Mouse (Mus musculus): ENCODE measurements around the gene 1700001O22Rik. TPM values are rescaled to one million over a fixed set of nuclear protein-coding genes. Genes with fewer than 3 reads are reported as not detected.
A peak's percentile ranks its signal among the peaks of the same experiment; 100 is the strongest.

1700001O22Rik gene
- polyA plus RNA-seq, 1 experiment from 2014 or later: 4.0 TPM

DNA sequence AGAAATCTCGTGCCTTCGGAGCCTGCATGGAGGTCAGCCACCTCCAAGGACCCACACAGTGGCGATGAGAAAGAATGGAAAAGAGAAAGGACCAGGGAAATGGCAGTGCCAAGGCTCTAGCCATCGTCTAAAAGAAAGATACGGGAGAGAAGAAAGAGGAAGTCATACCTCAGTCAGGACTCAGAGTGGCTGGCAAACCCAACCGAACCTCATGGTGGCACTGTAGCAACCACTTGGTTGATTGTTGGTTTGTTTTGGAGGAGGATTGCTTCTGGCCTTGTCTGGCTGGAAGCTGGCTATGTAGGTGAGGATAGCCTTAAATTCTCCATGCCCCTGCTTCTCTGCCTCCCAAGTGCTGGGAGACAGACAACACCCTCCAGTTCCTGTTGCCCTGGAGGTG, 34.3 kb downstream of the 1700001O22Rik start:
- no peak overlapping the region for H3K9ac ChIP-seq (ENCODE audit: low read depth, low read length)
- no peaks in the 10 kb centered on the region for H3K27me3 ChIP-seq (ENCODE audit: control insufficient read depth, insufficient read depth, low read length)
- 49% methylated on average over 6 of the region's 6 CpGs for WGBS
- ATAC-seq (ENCODE audit: low FRiP score): no peak
- H3K36me3 ChIP-seq (ENCODE audit: control insufficient read depth, insufficient read depth, low read length): no peaks in the 10 kb centered on the region
- H3K4me3 ChIP-seq (ENCODE audit: low read depth, low read length): no peak overlapping the region
- H3K4me1 ChIP-seq (replicated peaks; ENCODE audit: control insufficient read depth, insufficient read depth, low read length): peaks cover 16% of the 10 kb centered on the region
- 0 out of 2 replicates have a peak, but pooled peaks cover 4% of the 10 kb centered on the region for H3K9me3 ChIP-seq (ENCODE audit: control insufficient read depth, low read length)
- H3K27ac ChIP-seq (ENCODE audit: low read depth, low read length): peak overlapping the region; percentile 11; the same call in 1 of the 2 replicates
- no peak overlapping the region for H3K4me2 ChIP-seq (replicated peaks; ENCODE audit: low read depth, low read length)
- DNase-seq (ENCODE audit: low spot score): no peak

DNA sequence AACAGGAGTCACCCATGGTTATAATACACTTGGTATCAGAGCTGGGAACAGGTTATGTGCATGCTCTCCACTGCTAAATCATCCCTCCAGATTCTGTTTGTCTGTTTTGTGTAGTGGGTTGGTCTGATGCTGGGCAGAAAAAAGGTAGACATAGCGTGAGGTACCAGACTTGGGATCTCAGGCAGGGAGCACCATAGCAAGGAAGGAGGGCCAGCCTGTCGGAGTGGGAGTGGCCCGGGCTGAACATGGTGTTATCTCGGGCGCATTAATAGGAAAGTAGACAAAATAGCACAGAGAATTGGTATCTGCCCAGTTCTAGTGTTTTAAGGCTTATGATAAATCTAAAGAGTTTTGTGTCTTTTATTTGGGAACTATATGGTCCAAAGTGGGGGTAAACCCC, 34.9 kb downstream of the 1700001O22Rik start:
- Histone ChIP-seq H3K27ac (ENCODE audit: low read depth, low read length) (no peak overlapping the region), H3K9ac (ENCODE audit: low read depth, low read length) (no peak overlapping the region), H3K4me3 (ENCODE audit: low read depth, low read length) (no peak overlapping the region), H3K4me1 (replicated peaks; ENCODE audit: control insufficient read depth, insufficient read depth, low read length) (peaks cover 16% of the 10 kb centered on the region), H3K4me2 (replicated peaks; ENCODE audit: low read depth, low read length) (no peak overlapping the region), H3K27me3 (ENCODE audit: control insufficient read depth, insufficient read depth, low read length) (no peaks in the 10 kb centered on the region), H3K9me3 (ENCODE audit: control insufficient read depth, low read length) (0 out of 2 replicates have a peak, but pooled peaks cover 4% of the 10 kb centered on the region), H3K36me3 (ENCODE audit: control insufficient read depth, insufficient read depth, low read length) (no peaks in the 10 kb centered on the region)
- 85% methylated on average over 5 of the region's 5 CpGs for WGBS
- ATAC-seq (ENCODE audit: low FRiP score): no peak
- DNase-seq (ENCODE audit: low spot score): no peak

DNA sequence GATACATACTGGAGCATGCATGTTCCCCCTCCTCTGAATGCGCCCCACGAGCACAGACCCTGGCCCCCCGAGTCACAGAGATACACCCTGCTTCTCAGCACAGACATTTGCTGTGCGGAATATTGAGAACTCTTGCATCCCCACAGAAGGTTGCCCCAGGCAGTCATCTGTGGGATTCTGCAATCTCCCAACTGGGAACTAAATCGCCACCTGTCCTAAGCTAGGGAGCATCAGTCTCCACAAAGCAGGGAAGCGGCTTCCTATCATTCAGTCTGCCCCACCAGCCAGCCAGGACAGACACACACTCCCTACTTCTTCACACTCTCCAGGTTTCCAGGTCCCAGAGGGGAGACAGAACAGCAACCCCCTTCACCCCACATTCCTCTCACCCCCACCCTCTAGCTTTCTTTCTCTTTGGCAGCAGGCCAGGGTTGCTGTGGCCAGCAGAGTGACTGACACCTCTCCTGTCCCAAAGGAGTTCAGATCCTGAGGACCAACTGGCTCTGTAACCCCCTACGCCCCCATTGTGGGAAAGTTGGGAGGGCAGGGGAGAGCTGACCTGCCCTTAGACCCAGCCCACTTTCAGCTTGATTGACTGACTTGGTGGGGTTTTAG, 35.7 kb downstream of the 1700001O22Rik start:
- DNase-seq (ENCODE audit: low spot score) (no peak), ATAC-seq (ENCODE audit: low FRiP score) (no peak)
- Histone ChIP-seq H3K9ac (ENCODE audit: low read depth, low read length) (no peak overlapping the region), H3K27ac (ENCODE audit: low read depth, low read length) (no peak overlapping the region), H3K4me2 (replicated peaks; ENCODE audit: low read depth, low read length) (no peak overlapping the region), H3K27me3 (ENCODE audit: control insufficient read depth, insufficient read depth, low read length) (no peaks in the 10 kb centered on the region), H3K4me1 (replicated peaks; ENCODE audit: control insufficient read depth, insufficient read depth, low read length) (peaks cover 14% of the 10 kb centered on the region), H3K9me3 (ENCODE audit: control insufficient read depth, low read length) (0 out of 2 replicates have a peak, but pooled peaks cover 4% of the 10 kb centered on the region), H3K4me3 (ENCODE audit: low read depth, low read length) (no peak overlapping the region), H3K36me3 (ENCODE audit: control insufficient read depth, insufficient read depth, low read length) (no peaks in the 10 kb centered on the region)
- WGBS: 67% methylated on average over 7 of the region's 7 CpGs

DNA sequence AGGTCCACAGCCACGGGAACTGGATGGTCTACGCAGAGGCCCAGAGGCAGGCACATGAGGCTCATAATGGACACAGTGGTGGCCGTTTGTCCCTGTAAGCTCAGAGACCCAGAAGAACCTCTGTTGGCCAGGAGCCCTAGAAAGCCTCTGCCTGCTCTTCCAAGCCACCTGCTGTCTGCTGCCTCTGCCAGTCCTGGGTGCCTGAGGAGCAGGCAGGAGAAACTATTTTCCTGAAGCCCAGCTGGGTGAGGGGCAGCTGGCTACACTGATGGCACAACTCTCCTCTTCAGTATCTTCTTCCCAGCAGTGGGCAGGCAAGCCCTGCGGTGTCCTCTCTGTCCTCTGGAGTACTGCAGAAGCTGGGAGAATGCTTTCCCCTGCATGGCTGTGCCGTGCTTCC, 37.0 kb downstream of the 1700001O22Rik start:
- DNase-seq (ENCODE audit: low spot score) (no peak), ATAC-seq (ENCODE audit: low FRiP score) (no peak)
- H3K4me2 ChIP-seq (replicated peaks; ENCODE audit: low read depth, low read length): no peak overlapping the region
- H3K9ac ChIP-seq (ENCODE audit: low read depth, low read length): no peak overlapping the region
- H3K27ac ChIP-seq (ENCODE audit: low read depth, low read length): no peak overlapping the region
- 91% methylated on average over 5 of the region's 5 CpGs for WGBS
- peaks cover 4% of the 10 kb centered on the region for H3K4me1 ChIP-seq (replicated peaks; ENCODE audit: control insufficient read depth, insufficient read depth, low read length)
- no peaks in the 10 kb centered on the region for H3K27me3 ChIP-seq (ENCODE audit: control insufficient read depth, insufficient read depth, low read length)
- H3K4me3 ChIP-seq (ENCODE audit: low read depth, low read length): no peak overlapping the region
- 0 out of 2 replicates have a peak, but pooled peaks cover 4% of the 10 kb centered on the region for H3K9me3 ChIP-seq (ENCODE audit: control insufficient read depth, low read length)
- no peaks in the 10 kb centered on the region for H3K36me3 ChIP-seq (ENCODE audit: control insufficient read depth, insufficient read depth, low read length)

DNA sequence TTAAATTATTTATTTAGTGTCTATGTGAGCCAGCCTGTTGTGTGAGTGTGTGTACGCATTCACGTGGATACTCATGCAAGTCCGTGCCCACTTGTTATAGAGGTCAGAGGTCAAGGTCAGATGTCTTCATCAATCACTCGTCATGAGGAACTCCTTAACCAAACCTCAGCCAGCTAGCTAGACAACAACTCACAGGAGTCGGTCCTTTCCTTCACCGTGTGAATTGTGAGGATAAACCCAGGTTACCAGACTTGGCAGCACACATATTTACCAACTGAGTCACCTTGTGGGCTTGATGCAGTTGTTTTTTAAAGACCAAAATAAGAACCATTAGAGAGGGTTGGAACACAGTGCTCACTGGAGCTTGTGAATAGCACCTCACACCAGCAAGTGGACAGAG, 42.8 kb downstream of the 1700001O22Rik start:
- Histone ChIP-seq H3K4me2 (replicated peaks; ENCODE audit: low read depth, low read length) (no peak overlapping the region), H3K4me3 (ENCODE audit: low read depth, low read length) (no peak overlapping the region), H3K4me1 (replicated peaks; ENCODE audit: control insufficient read depth, insufficient read depth, low read length) (peaks cover 18% of the 10 kb centered on the region; the same call in 1 of the 2 replicates), H3K27me3 (ENCODE audit: control insufficient read depth, insufficient read depth, low read length) (no peaks in the 10 kb centered on the region), H3K9me3 (ENCODE audit: control insufficient read depth, low read length) (0 out of 2 replicates have a peak, but pooled peaks cover 4% of the 10 kb centered on the region), H3K36me3 (ENCODE audit: control insufficient read depth, insufficient read depth, low read length) (no peaks in the 10 kb centered on the region), H3K27ac (ENCODE audit: low read depth, low read length) (no peak overlapping the region), H3K9ac (ENCODE audit: low read depth, low read length) (no peak overlapping the region)
- no peak for DNase-seq (ENCODE audit: low spot score)
- no peak for ATAC-seq (ENCODE audit: low FRiP score)
- 10% methylated on average over 6 of the region's 6 CpGs for WGBS

DNA sequence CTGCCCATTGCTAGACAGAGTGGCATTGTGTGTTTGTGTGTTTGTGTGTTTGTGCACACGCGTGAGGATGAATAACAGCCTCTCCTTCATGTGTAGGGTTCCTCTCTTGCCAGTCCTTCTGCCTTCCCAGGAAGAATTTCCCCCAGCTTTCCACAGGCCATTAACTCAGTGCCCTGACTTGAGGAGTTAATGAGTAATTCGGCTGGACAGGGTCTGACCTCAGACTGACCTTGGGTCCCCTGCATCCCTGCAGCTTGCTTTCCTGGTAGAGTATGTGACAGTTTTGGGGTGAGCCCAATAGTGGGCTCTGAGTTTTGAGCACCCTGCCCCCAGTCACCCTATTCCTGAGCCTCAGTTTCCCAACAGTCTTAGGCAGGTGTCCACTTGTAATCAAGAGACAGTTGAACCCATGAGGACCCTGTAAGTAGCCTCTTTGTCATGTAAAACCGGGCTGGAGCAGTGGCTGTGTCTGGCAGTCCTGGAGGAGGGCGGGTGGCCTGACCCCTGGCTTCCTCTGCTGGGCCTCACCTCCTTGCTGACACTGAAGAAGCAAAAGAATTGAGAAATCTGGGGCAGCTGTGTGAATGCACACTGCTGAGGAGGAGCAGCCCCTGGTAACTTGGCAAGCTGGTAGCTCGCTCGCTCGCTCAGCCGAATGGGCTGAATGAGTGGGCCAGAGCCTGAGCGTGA, 43.5 kb downstream of the 1700001O22Rik start:
- 19% methylated on average over 10 of the region's 10 CpGs for WGBS
- no peaks in the 10 kb centered on the region for H3K27me3 ChIP-seq (ENCODE audit: control insufficient read depth, insufficient read depth, low read length)

DNA sequence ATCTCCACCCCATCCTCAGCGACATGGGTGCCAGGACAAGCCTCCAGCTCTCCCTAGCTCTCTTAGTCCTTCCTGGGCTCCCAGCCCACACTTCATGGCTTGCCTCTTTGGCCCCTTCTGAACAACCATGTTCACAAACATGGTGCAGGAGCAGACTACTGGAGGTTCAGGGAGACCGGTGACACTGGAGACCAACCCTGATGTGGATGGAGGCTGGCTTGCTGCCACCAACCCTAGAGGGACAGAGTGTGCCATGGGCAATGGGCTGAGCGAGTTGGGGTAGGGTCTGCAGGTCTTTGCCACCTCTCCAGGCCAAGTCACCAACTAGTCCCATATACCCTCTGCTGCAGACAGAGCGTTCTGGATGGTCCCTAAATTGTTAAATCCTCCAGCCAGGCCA, 44.0 kb downstream of the 1700001O22Rik start:
- WGBS: 77% methylated on average over 4 of the region's 4 CpGs
- Histone ChIP-seq H3K36me3 (ENCODE audit: control insufficient read depth, insufficient read depth, low read length) (no peaks in the 10 kb centered on the region), H3K4me2 (replicated peaks; ENCODE audit: low read depth, low read length) (no peak overlapping the region), H3K27ac (ENCODE audit: low read depth, low read length) (peak overlapping the region; percentile 90), H3K9ac (ENCODE audit: low read depth, low read length) (peak overlapping the region; percentile 32), H3K9me3 (ENCODE audit: control insufficient read depth, low read length) (no peaks in the 10 kb centered on the region), H3K4me3 (ENCODE audit: low read depth, low read length) (no peak overlapping the region), H3K27me3 (ENCODE audit: control insufficient read depth, insufficient read depth, low read length) (no peaks in the 10 kb centered on the region), H3K4me1 (replicated peaks; ENCODE audit: control insufficient read depth, insufficient read depth, low read length) (peaks cover 18% of the 10 kb centered on the region; the same call in 1 of the 2 replicates)
- ATAC-seq (ENCODE audit: low FRiP score) (no peak), DNase-seq (ENCODE audit: low spot score) (no peak)

More for the DNA sequence above, 43.5 kb downstream of the 1700001O22Rik start:
- H3K4me3 ChIP-seq (ENCODE audit: low read depth, low read length): no peak overlapping the region
- ATAC-seq (ENCODE audit: low FRiP score): no peak
- no peak overlapping the region for H3K4me2 ChIP-seq (replicated peaks; ENCODE audit: low read depth, low read length)
- peaks cover 18% of the 10 kb centered on the region; the same call in 1 of the 2 replicates for H3K4me1 ChIP-seq (replicated peaks; ENCODE audit: control insufficient read depth, insufficient read depth, low read length)
- peak overlapping the region; percentile 0; the same call in 1 of the 2 replicates for H3K9ac ChIP-seq (ENCODE audit: low read depth, low read length)
- no peak for DNase-seq (ENCODE audit: low spot score)
- no peaks in the 10 kb centered on the region for H3K36me3 ChIP-seq (ENCODE audit: control insufficient read depth, insufficient read depth, low read length)
- H3K27ac ChIP-seq (ENCODE audit: low read depth, low read length): peak overlapping the region; percentile 90; the same call in 1 of the 2 replicates
- H3K9me3 ChIP-seq (ENCODE audit: control insufficient read depth, low read length): 0 out of 2 replicates have a peak, but pooled peaks cover 4% of the 10 kb centered on the region

DNA sequence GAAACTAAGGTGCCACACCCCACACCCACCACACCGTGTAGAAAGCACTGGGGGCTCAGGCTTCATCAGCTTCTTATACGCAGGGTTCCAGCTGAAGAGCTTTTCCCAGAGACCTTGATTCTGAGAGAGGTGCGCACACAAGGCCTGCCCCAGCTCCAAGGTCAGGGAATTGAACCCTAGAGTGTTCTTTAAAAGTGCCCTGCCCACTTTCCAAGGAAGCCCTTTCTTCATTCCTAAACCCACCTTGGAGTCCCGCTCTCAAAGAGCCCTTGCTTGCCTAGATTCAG, 44.4 kb downstream of the 1700001O22Rik start:
- peaks cover 18% of the 10 kb centered on the region; the same call in 1 of the 2 replicates for H3K4me1 ChIP-seq (replicated peaks; ENCODE audit: control insufficient read depth, insufficient read depth, low read length)
- H3K4me3 ChIP-seq (ENCODE audit: low read depth, low read length): no peak overlapping the region
- no peak for DNase-seq (ENCODE audit: low spot score)
- ATAC-seq (ENCODE audit: low FRiP score): peak; percentile 23; the same call in 1 of the 2 replicates
- peak overlapping the region; percentile 90 for H3K27ac ChIP-seq (ENCODE audit: low read depth, low read length)
- 29% methylated on average over 4 of the region's 4 CpGs for WGBS
- H3K36me3 ChIP-seq (ENCODE audit: control insufficient read depth, insufficient read depth, low read length): no peaks in the 10 kb centered on the region
- no peaks in the 10 kb centered on the region for H3K9me3 ChIP-seq (ENCODE audit: control insufficient read depth, low read length)
- no peaks in the 10 kb centered on the region for H3K27me3 ChIP-seq (ENCODE audit: control insufficient read depth, insufficient read depth, low read length)
- H3K9ac ChIP-seq (ENCODE audit: low read depth, low read length): peak overlapping the region; percentile 32
- no peak overlapping the region for H3K4me2 ChIP-seq (replicated peaks; ENCODE audit: low read depth, low read length)
